Mouse (Mus musculus) E14TG2a.4 (cell line): ENCODE data around the gene Thoc2.

Experiments used
- H3K27me3 ChIP-seq: 2 replicates; pipeline ENCODE4 v1.6.1; 2014; ENCODE audit warnings: low read length, control low read depth; ENCODE audit not compliant: insufficient read depth
- H3K36me3 ChIP-seq: 2 replicates; pipeline ENCODE4 v1.6.1; 2014; ENCODE audit warnings: low read length, control low read depth; ENCODE audit not compliant: insufficient read depth
- H3K4me1 ChIP-seq: replicated peaks from 2 replicates; pipeline ENCODE4 v1.6.1; 2014; ENCODE audit warnings: low read depth, low read length, control low read depth
- H3K4me3 ChIP-seq: replicated peaks from 2 replicates; pipeline ENCODE4 v1.5.1; 2014; ENCODE audit warnings: mild to moderate bottlenecking, low read length
- H3K9me3 ChIP-seq: 2 replicates; pipeline ENCODE4 v1.6.1; 2014; ENCODE audit warnings: low read length, control low read depth
- CTCF ChIP-seq: conservative IDR thresholded peaks from 2 replicates; pipeline ENCODE4 v1.5.1; 2014; ENCODE audit warnings: low read length
- NANOG ChIP-seq: IDR thresholded peaks from 2 replicates; pipeline ENCODE4 v1.6.1; 2014; ENCODE audit warnings: borderline replicate concordance, low read length, mixed read lengths
- POU5F1 ChIP-seq: IDR thresholded peaks from 2 replicates; pipeline ENCODE4 v1.6.1; 2014; ENCODE audit warnings: low read length, borderline replicate concordance

Thoc2 gene

GRCm38 (mm10) chrX:41910981-41911380 is 9.5 kb downstream of the Thoc2 start:
- peak overlapping the region; percentile 86 for H3K4me3 ChIP-seq
- no peaks in the 10 kb centered on the region for H3K9me3 ChIP-seq
- no peaks in the 10 kb centered on the region for H3K27me3 ChIP-seq
- H3K4me1 ChIP-seq: peaks cover 18% of the 10 kb centered on the region
- TF ChIP-seq NANOG: no peak
- TF ChIP-seq CTCF: no peak
- no peak for TF ChIP-seq POU5F1
- no peaks in the 10 kb centered on the region for H3K36me3 ChIP-seq

- Histone ChIP-seq H3K36me3 (no peaks in the 10 kb centered on the region), H3K27me3 (no peaks in the 10 kb centered on the region), H3K4me3 (peak overlapping the region; percentile 86), H3K9me3 (no peaks in the 10 kb centered on the region), H3K4me1 (peaks cover 18% of the 10 kb centered on the region)
- no peak for TF ChIP-seq CTCF
- TF ChIP-seq NANOG: peak; percentile 47; the same call in 1 of the 2 replicates
These were observed 10.0 kb downstream of the Thoc2 start for GRCm38 (mm10) chrX:41910471-41910870.

GRCm38 (mm10) chrX:41884759-41885505 is 35.5 kb downstream of the Thoc2 start:
- TF ChIP-seq CTCF (no peak), POU5F1 (no peak), NANOG (no peak)
- Histone ChIP-seq H3K36me3 (no peaks in the 10 kb centered on the region), H3K9me3 (no peaks in the 10 kb centered on the region), H3K4me3 (no peak overlapping the region), H3K27me3 (no peaks in the 10 kb centered on the region), H3K4me1 (no peaks in the 10 kb centered on the region)

GRCm38 (mm10) chrX:41876581-41876980 is 43.9 kb downstream of the Thoc2 start:
- TF ChIP-seq NANOG (no peak), CTCF (no peak), POU5F1 (no peak)
- Histone ChIP-seq H3K4me3 (no peak overlapping the region), H3K9me3 (no peaks in the 10 kb centered on the region), H3K27me3 (no peaks in the 10 kb centered on the region), H3K36me3 (no peaks in the 10 kb centered on the region), H3K4me1 (no peaks in the 10 kb centered on the region)

GRCm38 (mm10) chrX:41837823-41838222 is 82.7 kb downstream of the Thoc2 start:
- Histone ChIP-seq H3K36me3 (peaks cover 6% of the 10 kb centered on the region), H3K4me1 (no peaks in the 10 kb centered on the region), H3K4me3 (no peak overlapping the region), H3K27me3 (no peaks in the 10 kb centered on the region), H3K9me3 (no peaks in the 10 kb centered on the region)
- no peak for TF ChIP-seq POU5F1
- no peak for TF ChIP-seq NANOG
- no peak for TF ChIP-seq CTCF

- no peak for TF ChIP-seq NANOG
- TF ChIP-seq POU5F1: no peak
- TF ChIP-seq CTCF: no peak
- no peaks in the 10 kb centered on the region for H3K9me3 ChIP-seq
- no peaks in the 10 kb centered on the region for H3K4me1 ChIP-seq
- H3K36me3 ChIP-seq: no peaks in the 10 kb centered on the region; the same call in 1 of the 2 replicates
- H3K27me3 ChIP-seq: no peaks in the 10 kb centered on the region
- H3K4me3 ChIP-seq: no peak overlapping the region
These were observed 114.9 kb downstream of the Thoc2 start for GRCm38 (mm10) chrX:41805592-41805991.

- H3K27me3 ChIP-seq: no peaks in the 10 kb centered on the region
- H3K36me3 ChIP-seq: peaks cover 6% of the 10 kb centered on the region
- no peaks in the 10 kb centered on the region for H3K4me1 ChIP-seq
- H3K4me3 ChIP-seq: no peak overlapping the region
- TF ChIP-seq CTCF (no peak), NANOG (no peak), POU5F1 (no peak)
- H3K9me3 ChIP-seq: no peaks in the 10 kb centered on the region
These were observed 127.2 kb downstream of the Thoc2 start for GRCm38 (mm10) chrX:41793303-41793702.
